Mouse (Mus musculus) heart, adult 8-10 months (tissue): ENCODE measurements around the gene Prpsap1. TPM values are rescaled to one million over a fixed set of nuclear protein-coding genes. Genes with fewer than 3 reads are reported as not detected.
"Not testable (repeated sequence)": the region's sequence is repeated elsewhere in the genome, so short reads cannot be mapped to it uniquely, and the experiment has no call there.

Experiments used
- DNase-seq: peaks from one replicate; pipeline ENCODE4 v3.0.0; 2022; ENCODE audit warnings: low spot score
- total RNA-seq, 4 experiments: library from RNA; stranded (reverse); gene quantifications; 2 replicates each; pipeline ENCODE4 v1.2.4; 2022

The Prpsap1 gene
- total RNA-seq, 4 experiments from 2014 or later = 24.5 to 29.9 (median 26.0) TPM

DNA sequence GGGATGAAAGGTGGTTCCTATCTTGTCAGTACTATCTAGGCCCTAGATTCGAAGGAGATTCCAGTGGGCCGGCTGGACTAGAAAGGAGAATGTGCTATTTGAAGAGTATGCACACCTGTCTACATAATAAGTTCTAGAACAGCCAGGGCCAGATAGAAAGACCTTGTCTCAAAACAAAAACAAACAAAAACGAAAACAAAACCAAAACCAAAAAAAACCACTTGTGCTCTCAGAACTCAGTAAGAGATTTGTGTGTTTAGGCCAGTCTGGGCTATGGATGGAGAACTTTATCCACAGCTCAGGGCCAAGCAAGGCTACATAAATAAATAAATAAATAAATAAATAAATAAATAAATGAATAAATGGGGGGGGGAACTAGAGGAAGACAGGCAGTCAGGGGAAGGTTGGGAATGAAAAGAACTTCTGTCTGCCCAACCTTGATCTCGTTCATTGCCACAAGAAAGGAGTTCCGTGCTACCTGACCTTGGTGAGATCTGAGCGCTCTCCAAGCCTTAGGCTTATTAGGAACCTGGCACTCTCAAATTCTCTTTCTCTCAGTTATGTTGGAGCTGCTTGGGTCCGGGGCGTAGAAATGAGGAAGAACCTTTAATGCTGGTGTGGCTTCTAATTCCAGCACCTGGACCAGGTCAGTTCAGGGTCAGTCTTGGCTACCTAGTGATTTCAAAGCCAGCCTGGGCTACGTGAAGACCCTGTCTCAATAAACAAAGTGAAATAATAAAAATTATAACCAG, 64.0 kb downstream of the Prpsap1 start:
- no peak for DNase-seq

DNA sequence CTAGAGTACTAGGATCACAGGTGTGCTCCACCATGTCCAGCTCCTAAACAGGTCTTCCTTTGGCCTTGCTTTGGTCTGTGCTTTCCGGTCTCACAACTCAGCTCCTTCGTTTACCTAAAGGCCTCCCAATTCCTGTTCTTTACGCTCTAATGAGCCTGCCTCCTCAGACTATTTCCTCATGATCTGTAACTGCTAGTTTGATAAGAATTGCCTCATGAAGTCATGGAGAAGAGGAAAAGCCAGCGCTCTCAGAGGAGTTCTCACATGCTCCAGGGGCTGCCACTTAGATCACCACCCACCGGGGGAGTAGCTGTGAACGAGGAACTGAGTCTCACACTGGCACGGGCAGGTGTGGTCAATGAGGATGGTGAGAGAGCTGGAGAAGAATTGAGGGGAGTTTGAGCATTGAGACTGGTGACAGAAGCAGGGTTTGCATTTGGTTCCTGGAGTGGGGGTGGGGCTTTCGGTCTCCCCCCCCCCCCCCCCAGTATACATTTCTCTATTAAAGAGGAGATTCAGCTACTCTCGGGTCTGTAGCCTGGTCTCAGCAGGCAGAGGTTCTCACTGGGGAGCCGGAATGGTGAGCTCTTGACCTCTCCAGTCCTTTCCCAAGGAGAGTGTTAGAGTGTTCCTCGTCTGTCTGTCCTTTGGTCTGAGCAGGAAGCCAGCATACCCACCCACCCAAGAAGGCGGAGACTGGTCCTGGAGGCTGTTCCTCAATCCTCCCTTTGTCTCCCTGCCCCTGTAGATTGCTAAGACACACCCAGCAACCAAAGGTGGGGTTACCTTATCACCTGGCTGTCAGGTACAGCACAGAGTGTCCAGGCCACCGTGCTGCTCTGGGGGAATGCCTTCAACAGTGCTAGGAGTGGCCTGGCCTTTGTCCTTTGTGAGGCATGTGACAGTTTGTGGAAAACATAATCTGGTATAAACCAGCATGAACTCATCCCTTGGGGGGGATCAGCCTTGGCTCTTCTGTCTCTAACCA, 64.8 kb downstream of the Prpsap1 start:
- no peak for DNase-seq

DNA sequence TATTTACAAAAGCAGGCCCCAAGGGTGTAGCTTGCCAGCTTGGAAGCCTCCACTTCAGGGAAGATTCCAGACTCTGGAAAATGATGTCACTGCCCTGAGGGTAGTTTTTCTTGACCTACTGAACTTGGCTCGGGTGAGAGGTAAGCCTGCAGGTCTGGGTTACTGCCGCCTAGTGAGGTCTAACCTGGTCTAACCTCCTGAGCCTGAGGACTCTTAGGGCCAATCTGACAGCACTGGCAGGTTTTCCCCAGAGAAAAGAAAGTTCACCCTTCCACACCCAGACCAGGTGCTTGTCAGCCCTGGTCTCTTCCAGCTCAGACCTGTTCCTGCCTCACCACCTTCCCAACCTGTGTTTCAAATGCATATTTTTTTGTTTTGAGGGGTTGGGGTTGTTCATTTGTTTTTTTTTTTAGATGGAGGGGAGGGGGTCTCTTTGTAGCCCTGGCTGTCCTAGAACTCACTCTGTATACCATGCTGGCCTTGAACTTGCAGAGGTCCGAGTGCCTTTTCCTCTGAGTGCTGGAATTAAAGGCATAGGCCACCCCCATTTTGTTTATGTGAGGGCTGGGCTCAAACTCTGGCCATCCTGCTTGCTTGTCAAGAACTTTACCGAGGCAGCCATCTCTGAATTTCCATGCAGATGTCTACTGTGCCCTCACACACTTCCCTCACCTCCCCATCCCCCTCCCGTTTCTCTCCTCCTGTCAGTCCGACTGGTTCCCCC, 67.0 kb downstream of the Prpsap1 start:
- no peak for DNase-seq

DNA sequence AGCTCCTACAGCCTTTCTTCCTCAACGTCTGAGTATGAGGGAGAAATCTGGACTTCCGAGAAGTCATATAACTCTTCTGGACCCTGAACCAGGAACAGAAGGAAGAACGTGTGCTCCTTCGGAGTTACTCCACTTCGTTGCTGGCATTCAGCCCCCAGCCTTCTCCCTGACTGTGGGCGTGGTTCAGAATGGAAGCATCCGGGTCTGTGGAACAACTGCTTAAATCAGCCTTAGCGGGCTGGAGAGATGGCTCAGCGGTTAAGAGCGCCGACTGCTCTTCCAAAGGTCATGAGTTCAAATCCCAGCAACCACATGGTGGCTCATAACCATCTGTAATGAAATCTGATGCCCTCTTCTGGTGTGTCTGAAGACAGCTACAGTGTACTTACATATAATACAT, 67.7 kb downstream of the Prpsap1 start:
- not testable (repeated sequence) for DNase-seq

DNA sequence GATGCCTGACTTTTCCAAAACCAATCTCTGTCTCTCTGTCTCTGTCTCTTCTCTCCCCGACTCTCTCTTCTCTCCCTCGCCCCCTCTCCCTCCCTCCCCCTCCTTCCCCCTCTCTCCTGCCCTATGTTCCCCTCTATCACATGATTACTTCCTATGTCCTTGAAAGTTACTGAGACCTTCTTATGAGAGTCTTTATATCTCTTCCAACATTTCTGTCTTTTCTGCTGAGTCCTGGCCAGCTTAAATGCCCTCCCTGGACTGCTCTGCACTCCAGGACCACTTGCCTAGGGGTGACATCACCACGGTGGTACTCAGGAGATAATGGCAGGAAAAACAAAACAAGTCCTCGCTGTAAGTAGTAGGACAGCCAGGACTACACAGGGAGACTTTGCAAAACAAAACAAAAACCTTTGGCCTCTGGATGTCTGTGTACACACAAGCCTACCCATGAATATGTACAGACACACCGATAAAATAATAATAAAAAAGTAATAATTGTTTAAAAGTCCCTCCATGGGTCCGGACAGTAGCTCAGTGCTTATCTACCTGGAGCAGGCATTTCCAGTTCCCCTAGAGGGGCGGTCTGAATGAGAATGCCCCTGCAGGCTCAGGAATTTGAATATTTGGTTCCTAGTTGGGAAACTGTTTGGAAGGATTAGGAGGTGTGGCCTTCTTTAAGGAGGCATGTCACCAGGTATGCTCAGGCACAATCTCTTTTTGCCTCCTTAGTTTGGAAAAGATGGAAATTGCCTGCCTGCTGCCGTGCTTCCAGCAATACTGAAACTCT, 69.2 kb downstream of the Prpsap1 start:
- no peak for DNase-seq

DNA sequence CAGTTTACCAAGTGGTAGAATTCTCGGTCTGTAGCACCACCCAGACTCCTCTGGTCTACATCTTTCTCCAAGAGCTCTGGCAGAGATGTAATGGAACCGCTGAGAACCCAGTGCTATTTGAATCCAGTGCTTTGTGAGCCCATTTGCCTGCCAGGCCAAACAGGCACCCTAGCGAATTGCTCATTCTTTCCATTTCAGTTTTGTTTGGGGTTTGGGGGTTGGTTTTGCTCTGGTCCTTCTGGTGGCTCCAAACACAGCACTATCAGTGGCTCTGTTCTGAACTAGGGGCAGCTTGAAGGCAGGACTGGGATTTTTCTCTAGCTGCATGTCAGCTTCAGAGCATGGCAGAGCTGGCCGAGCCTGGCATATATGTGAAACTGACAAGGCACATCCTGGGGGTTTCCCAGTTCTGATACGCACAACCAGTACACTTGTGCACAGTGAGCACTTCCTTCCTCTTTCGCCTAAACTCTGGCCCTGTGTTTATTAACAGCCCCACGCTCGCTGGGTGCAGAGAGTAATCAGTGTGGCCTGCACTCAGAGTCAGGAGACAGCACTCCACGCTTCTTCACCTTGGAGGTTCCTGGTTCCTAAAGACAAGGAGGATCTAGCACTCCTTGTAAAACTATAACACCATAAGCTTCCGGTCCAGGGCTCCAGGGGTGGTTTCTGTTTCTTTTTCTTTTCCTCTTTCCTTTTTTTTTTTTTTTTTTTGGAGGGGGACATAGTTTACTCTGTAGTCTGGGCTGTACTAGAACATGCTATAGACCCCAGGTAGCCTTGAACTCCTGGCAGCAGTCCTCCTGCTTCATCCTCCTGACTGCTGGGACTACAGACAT, 70.0 kb downstream of the Prpsap1 start:
- DNase-seq = no peak

DNA sequence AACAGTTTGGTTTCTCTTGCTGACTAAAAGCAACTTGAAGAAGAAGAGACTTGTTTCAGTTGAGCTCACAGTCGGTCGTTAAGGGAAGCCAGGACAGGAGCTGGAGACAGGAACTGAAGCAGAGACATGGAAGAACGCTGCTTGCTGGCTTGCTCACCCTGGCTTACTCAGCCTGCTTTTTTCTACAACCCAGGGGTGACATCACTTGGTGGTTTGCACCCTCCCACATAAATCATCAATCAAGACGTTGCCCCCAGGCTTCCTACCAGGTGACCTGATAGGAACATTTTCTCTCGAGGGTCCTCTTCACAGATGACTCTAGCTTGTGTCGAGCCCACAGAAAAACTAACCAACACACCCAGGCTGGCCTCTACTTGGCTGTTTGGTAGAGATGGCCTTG, 70.8 kb downstream of the Prpsap1 start:
- DNase-seq = no peak

DNA sequence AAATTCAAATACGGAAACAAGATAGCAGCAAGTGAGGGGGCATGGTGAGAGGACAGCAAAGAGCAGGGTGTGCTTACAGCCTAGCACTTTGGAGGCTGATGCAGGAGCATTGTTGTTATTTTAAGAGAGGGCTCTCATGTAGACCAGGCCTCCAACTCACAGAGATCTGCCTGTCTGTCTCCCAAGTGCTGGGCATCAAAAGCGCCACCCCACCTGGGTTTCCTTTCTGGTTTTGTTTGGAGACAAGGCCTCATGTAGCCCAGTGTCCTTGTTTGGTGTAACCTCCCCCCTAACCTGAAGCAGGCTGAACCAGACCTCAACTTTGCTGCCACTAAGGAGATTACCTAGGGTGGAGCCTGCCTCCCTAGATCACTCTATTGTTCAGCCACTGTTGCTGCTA, 71.4 kb downstream of the Prpsap1 start:
- DNase-seq = no peak

DNA sequence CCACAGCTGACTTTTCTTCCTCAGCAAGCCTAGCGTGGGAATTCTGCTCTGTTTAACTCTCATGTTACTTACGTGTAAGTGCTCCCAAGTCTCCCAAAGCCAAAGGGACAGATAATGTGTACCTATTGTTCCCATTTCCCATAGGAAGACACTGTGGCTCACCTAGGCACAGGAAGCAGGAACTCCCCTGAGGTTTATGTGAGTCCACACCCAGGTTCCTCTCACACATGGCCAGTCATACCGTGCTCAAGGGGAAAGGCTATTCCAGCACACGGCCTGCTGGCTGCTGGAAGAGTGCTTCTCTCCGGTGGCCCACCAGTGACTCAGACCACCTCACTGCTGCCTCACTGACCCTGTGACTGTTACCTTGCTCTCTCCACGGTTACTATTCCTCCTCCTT, 72.9 kb downstream of the Prpsap1 start:
- no peak for DNase-seq

Other genes starting within 250 kb of the Prpsap1 start
- gene Srp68, start 220.0 kb downstream of the Prpsap1 start, total RNA-seq = 10 to 100 TPM; 61.3 to 72.1 (median 66.2) TPM
- not detected for gene Galr2, start 213.3 kb downstream of the Prpsap1 start, total RNA-seq
- gene Exoc7, start 187.0 kb downstream of the Prpsap1 start, total RNA-seq = 10 to 100 TPM; 49.0 to 65.8 (median 54.2) TPM
- under 1 TPM in 1 of 4 experiments, not detected in 3; 0.26 TPM for gene Foxj1, start 158.8 kb downstream of the Prpsap1 start, total RNA-seq
- 10 to 100 TPM in 2 of 4 experiments, 1 to 10 TPM in 2; 7.5 to 12.5 (median 9.4) TPM for gene Rnf157, start 81.2 kb downstream of the Prpsap1 start, total RNA-seq
- 10 to 100 TPM; 28.2 to 36.0 (median 32.7) TPM for gene Ubald2, start 60.1 kb downstream of the Prpsap1 start, total RNA-seq
- gene Qrich2, start 28.0 kb downstream of the Prpsap1 start, total RNA-seq = under 1 TPM in 1 of 4 experiments, not detected in 3; 0.03 TPM
- 1 to 10 TPM in 1 of 4 experiments, under 1 TPM in 3; 0.57 to 1.3 (median 0.98) TPM for gene Sphk1, start 36.7 kb upstream of the Prpsap1 start, total RNA-seq
- 10 to 100 TPM; 27.4 to 33.1 (median 29.8) TPM for gene Ube2o, start 87.2 kb upstream of the Prpsap1 start, total RNA-seq
- not detected for gene Aanat, start 92.2 kb upstream of the Prpsap1 start, total RNA-seq
- gene Rhbdf2, start 132.8 kb upstream of the Prpsap1 start, total RNA-seq = 10 to 100 TPM in 3 of 4 experiments, 1 to 10 TPM in 1; 8.7 to 12.6 (median 10.6) TPM
- gene Prcd, start 159.3 kb upstream of the Prpsap1 start, total RNA-seq = 1 to 10 TPM; 1.4 to 2.0 (median 1.8) TPM
- 10 to 100 TPM; 40.6 to 64.1 (median 43.0) TPM for gene Cygb, start 160.1 kb upstream of the Prpsap1 start, total RNA-seq